Mouse (Mus musculus): ENCODE measurements around the gene Thada.
"Not testable (repeated sequence)": the region's sequence is repeated elsewhere in the genome, so short reads cannot be mapped to it uniquely, and the experiment has no call there.

Gene Thada

GRCm38 (mm10) chr17:84256278-84256819 is 209.7 kb downstream of the Thada start:
- no peak for DNase-seq

- DNase-seq, result no peak
Observed at GRCm38 (mm10) chr17:84255841-84256240, 210.2 kb downstream of the Thada start.

GRCm38 (mm10) chr17:84251426-84251825 is 214.6 kb downstream of the Thada start:
- no peak for DNase-seq

GRCm38 (mm10) chr17:84244182-84244920 is 221.7 kb downstream of the Thada start:
- no peak for DNase-seq

- no peak for DNase-seq
Observed at GRCm38 (mm10) chr17:84243759-84244158, 222.2 kb downstream of the Thada start.

- no peak for DNase-seq
Observed at GRCm38 (mm10) chr17:84241308-84241957, 224.6 kb downstream of the Thada start.

GRCm38 (mm10) chr17:84239679-84240292 is 226.2 kb downstream of the Thada start:
- DNase-seq, result no peak

DNA sequence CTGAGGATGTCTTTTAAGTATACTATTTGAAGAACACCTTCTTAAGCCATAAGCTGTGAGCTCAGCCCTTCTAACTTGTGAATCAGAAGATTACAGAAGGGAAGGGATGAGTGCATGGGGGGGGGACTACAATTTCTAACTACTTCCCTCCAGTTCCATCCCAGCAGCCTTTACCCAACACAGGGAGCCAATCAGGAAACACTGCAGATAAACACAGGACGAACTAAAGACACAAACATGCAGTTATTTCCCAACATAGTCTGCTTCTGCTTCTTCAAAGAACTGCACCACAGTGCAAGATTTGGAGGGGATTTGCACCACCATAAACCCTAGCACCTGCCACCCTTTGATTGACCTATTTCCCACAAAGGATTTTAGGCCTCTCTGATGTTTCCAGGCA is 227.8 kb downstream of the Thada start:
- DNase-seq, result no peak

DNA sequence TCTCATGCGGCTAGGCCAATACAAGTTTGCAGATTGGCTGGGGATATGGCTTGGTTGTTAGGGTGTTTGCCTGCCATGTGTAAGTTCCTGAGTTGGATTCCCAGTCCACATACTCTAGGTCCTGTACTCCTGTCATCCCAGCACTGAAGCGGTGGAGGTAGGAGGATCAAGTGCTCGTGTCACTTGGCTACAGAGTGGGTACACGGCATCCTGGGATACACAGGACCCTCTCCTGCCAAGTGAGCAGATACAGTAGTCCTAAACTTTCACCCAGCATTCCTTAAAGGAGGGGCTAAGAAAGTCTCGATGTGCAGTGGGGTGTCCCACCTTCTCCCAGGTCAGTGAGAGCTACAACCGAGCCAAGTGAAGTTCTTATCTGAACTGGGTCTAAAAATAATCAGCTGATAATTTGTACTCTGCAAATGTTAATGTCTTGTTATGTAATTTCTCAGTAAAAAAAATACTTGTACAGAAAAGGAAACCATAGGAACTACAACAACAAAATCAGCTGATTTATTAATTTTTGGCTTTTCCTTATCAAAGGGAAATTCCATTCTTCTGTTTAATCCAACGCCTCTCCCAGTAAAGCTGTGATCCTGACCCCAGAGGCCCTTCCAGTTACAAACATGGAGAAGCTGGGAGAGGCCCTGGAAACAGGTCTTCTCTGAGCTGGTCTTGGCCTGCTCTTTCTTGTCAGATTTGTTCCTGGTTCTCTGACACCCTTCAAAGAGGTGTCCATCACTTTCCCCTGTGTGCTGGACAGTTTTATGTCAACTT is 229.0 kb downstream of the Thada start:
- DNase-seq, result no peak

- DNase-seq, result no peak
Observed at GRCm38 (mm10) chr17:84235399-84235928, 230.5 kb downstream of the Thada start.

- DNase-seq, result not testable (repeated sequence)
Observed at GRCm38 (mm10) chr17:84234785-84235184, 231.2 kb downstream of the Thada start.

DNA sequence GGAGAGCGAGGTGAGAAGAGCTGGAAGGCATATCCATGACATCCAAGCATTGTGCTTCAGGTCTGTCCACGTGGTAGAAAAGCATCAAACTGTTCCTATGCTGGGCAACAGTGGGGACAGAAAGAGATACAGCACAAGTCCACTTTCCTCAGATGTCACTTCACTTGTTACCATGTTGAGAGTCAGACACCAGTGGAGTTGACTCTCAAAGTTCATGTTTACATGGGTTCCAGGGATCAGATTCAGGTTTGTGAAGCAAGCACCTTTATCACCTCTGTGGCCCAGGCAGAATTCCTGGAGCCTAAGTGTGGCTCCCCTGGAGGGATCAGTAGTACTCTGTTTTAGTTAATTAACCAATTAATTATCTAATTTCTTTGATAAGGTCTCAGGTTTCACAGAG is 232.2 kb downstream of the Thada start:
- DNase-seq, result no peak

- DNase-seq, result no peak
Observed at GRCm38 (mm10) chr17:84231361-84231760, 234.6 kb downstream of the Thada start.

DNA sequence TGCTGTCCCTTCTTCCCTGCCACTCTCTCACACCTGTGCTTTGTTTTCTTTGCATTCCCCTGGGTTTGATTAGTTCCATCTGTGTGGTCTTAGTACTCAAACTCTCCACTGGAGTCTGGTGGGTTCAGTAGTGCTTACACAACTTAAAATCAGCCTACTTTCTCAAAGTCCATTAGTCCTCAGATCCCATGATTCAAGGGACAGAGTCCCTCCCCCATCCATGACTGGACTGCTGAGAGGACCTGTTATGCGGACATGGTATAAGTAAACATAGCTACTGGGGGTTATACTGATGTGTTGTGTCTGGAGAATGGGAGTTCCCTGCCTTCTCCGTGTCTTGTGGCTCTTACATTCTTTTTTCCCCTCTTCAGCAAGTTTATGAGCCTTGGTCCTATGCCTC is 237.8 kb downstream of the Thada start:
- no peak for DNase-seq

DNA sequence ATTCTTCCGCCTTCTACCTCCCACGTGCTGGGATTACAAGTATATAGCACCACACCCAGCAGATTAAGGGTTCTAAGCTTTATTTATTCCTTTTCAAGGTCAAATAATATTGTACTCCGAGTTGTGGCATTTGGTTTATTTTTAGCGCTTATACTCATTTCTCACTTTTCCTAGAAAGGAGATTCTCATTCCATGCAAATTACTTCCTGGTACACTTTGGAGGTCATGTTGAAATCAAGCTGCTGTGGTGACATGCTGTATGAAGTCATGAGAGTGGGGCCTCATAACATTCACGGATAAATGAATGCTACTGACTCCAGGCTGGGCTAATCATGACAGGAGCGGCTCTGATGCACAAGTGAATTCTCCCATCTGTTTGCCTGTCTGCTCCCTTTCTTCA is 239.3 kb downstream of the Thada start:
- DNase-seq, result no peak

GRCm38 (mm10) chr17:84226231-84226630 is 239.8 kb downstream of the Thada start:
- DNase-seq, result no peak

DNA sequence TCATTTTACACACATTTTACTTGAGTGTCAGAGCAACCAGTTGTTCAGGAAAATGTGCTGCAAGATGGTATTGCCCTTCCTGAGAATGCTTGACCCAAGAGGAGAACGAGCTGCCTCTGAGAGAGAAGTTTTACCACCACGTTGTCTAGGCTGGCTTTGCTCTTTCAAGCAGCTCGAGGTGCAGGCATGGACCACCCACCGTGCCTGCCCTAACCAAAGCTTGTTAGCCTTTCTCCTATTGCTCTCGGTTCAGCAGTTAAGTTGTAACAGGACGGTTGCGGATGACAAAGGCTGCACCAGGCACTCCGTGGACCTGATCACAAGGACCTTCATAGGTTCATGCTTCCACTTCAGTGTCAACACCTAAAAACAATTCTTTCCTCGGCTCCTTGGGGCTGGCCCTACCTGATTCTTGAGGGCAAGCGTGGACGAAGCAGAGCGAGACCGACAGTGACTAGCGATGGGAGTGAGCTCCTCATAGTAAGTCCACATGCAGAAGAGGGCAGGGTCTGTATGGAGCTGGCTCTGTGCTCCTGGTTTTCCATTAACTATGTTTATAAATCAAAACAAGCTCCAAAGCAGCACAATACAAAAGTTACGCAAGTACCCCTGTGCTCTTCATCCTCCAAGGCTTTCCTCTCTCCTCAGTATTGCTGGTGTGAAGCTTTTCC is 241.7 kb downstream of the Thada start:
- no peak for DNase-seq

DNA sequence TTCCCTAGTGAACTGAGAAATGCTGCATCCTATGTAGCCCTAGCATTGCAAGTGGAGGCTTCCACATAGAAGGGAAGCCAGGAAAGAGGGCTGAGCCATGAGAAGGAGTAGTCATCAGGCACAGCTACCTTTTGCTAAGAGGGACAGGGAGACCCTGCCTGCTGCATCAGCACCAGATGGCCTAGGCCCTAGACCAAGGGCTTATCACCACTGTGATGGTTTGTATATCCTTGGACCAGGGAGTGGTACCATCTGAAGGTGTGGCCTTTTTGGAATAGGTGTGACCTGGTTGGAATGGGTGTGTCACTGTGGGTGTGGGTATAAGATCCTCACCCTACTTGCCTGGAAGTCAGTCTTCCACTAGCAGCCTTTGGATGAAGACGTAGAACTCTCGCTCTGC is 247.2 kb downstream of the Thada start:
- DNase-seq, result not testable (repeated sequence)

DNA sequence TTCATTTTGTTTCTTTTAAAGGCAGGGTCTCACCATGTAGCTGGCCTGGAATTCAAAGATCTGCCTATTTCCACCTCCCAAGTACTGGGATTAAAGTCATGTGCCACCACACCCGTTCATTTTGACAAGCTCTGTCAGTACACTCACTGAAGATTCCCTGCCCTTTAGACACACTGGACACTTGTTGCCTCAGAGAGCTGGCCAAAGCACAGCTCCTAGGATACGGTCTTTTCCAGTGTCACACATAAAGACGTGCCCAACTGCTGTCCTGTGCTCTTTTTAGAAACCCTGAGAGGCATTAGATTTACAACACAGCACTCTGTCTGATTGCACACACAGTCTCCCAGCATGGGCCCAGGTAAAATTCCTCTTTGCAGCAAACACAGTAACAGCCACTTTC is 248.3 kb downstream of the Thada start:
- no peak for DNase-seq

DNA sequence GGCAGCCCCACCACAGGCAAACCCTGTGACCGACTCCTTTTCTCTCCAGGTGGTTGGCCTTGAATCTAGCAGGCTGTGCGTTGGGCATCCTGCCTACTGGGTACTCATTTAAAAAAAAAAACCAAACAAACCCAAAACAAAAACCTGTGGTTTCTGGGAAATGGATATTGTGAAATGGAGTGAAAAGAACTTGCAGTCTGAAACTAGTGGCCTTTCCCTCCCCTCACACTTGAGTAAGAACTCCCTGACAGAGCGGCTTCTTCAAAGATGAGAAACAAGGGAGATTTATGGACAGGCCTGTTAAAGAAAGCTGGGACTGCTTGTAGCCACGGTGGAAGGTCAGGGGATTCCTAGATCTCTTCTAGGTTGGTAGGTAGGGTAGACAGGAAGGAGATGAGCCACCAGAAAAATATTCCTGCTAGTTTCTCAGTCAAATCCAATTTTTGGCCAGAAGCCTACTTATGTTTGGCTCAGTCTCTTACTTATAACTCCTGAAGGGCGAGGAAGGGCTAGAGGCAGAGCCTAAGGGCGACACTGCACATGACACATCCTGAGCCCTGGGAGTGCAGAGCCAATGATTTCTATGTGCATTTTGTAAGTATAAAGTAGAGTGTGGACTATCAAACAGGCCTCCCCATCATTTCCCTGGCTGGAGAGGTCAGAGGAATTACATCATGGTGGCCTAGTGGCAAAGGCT is 250.6 kb downstream of the Thada start:
- DNase-seq, result no peak

DNA sequence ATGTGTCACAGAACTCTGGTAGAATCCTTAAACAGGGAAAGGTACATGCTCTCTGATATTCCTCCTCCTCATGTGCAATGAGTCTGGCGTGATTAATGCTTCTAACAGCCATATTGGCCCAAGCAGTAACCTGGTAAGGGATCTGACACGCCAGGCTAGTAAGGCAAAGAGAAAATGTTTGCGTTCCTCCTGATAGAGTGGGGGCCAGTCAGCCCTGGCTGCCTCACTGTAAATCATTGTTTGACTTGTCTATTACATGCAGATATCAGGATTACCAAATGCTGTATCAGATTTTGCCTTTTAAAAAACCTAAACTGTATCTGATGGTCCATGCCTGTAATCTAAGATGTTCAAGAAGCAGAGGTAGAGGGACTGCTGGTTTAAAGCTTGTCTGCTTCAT is 252.5 kb downstream of the Thada start:
- DNase-seq, result no peak

- DNase-seq, result no peak
Observed at GRCm38 (mm10) chr17:84207611-84208010, 258.4 kb downstream of the Thada start.

Data from right cerebral cortex, adult 18-20 months (tissue).